In genomic region chr8:9240996-9241395, GRCm38 (mm10) we compare ENCODE assay signal across 24 mouse cellular contexts.
DNase-seq lines count a peak whose midpoint lies in the region; ATAC-seq and TF ChIP-seq lines count a peak whose summit lies in the region.
"Had no signal": no experiment of that assay in that cellular context is flagged by ENCODE, and none has a peak within 500 bp of the region (broad histone marks: within the 10 kb centered on the region; RNA-seq: fewer than 3 reads in every experiment).

No protein-coding gene starts in this region.

- no peaks in the 10 kb centered on the region for H3K36me3 ChIP-seq in hindbrain, embryonic 12.5 days
- H3K36me3 ChIP-seq in hindbrain, embryonic 11.5 days (ENCODE audit: control insufficient read depth, insufficient read depth, low read length), result no peaks in the 10 kb centered on the region
- no peaks in the 10 kb centered on the region for H3K36me3 ChIP-seq in midbrain, embryonic 14.5 days (ENCODE audit: control insufficient read depth, insufficient read depth, low read length)
- H3K36me3 ChIP-seq in midbrain, embryonic 11.5 days (ENCODE audit: control insufficient read depth, insufficient read depth, low read length), result no peaks in the 10 kb centered on the region
- no peaks in the 10 kb centered on the region for H3K36me3 ChIP-seq in forebrain, embryonic 14.5 days (ENCODE audit: control insufficient read depth, insufficient read depth, low read length)
- no peaks in the 10 kb centered on the region for H3K36me3 ChIP-seq in hindbrain, postnatal 0 days (ENCODE audit: insufficient read depth, low read length)
- H3K36me3 ChIP-seq: embryonic facial prominence, embryonic 12.5 days; intestine, embryonic 15.5 days; neural tube, embryonic 12.5 days had no signal

- H3K9me3 ChIP-seq in hindbrain, embryonic 12.5 days (replicated peaks), result no peaks in the 10 kb centered on the region
- H3K9me3 ChIP-seq in hindbrain, embryonic 11.5 days (ENCODE audit: control insufficient read depth, low read length), result no peaks in the 10 kb centered on the region
- H3K9me3 ChIP-seq in midbrain, embryonic 14.5 days (ENCODE audit: control insufficient read depth, low read length), result no peaks in the 10 kb centered on the region
- no peaks in the 10 kb centered on the region for H3K9me3 ChIP-seq in midbrain, embryonic 11.5 days (ENCODE audit: control insufficient read depth, low read length)
- H3K9me3 ChIP-seq in forebrain, embryonic 14.5 days (replicated peaks; ENCODE audit: control insufficient read depth, low read length), result no peaks in the 10 kb centered on the region
- H3K9me3 ChIP-seq in hindbrain, postnatal 0 days (ENCODE audit: low read length), result no peaks in the 10 kb centered on the region
- H3K9me3 ChIP-seq: embryonic facial prominence, embryonic 12.5 days; intestine, embryonic 15.5 days; neural tube, embryonic 12.5 days had no signal

- no peak overlapping the region for H3K4me3 ChIP-seq in hindbrain, embryonic 12.5 days
- H3K4me3 ChIP-seq in hindbrain, embryonic 11.5 days (ENCODE audit: low read depth, low read length), result no peak overlapping the region
- H3K4me3 ChIP-seq in midbrain, embryonic 14.5 days (replicated peaks; ENCODE audit: low read depth, low read length), result no peak overlapping the region
- H3K4me3 ChIP-seq in midbrain, embryonic 11.5 days (ENCODE audit: low read depth, low read length), result no peak overlapping the region
- H3K4me3 ChIP-seq in forebrain, embryonic 14.5 days (ENCODE audit: low read depth, low read length), result no peak overlapping the region
- H3K4me3 ChIP-seq in hindbrain, postnatal 0 days (ENCODE audit: low read length), result no peak overlapping the region
- H3K4me3 ChIP-seq: embryonic facial prominence, embryonic 12.5 days; erythroblast, embryonic 14.5 days; heart, adult 2 months; intestine, embryonic 15.5 days; layer of hippocampus, adult 2 months; neural tube, embryonic 12.5 days had no signal

- DNase-seq in hindbrain, embryonic 11.5 days (ENCODE audit: low spot score), result no peak
- DNase-seq in midbrain, embryonic 14.5 days, result no peak
- DNase-seq in midbrain, embryonic 11.5 days (ENCODE audit: low spot score, missing footprints), result no peak
- DNase-seq in forebrain, embryonic 14.5 days (ENCODE audit: low spot score), result peak; percentile 76
- no peak for DNase-seq in hindbrain, postnatal 0 days (ENCODE audit: low spot score)
- no peak for DNase-seq in urinary bladder, adult 18-20 months (ENCODE audit: low spot score in 2 of 2)
- DNase-seq: adrenal gland, postnatal 36 days; B cell, adult 2 months; cerebellum, adult 18-20 months; cerebellum, postnatal 25 days; gastrocnemius, postnatal 14 days; heart, adult 2 months; heart, postnatal 4 days; kidney, adult 9 months; liver; right cerebral cortex, postnatal 14 days; thymus, postnatal 4 days had no signal

- no peak overlapping the region for H3K4me2 ChIP-seq in hindbrain, embryonic 12.5 days (replicated peaks)
- H3K4me2 ChIP-seq in hindbrain, embryonic 11.5 days (replicated peaks; ENCODE audit: low read depth, low read length), result no peak overlapping the region
- H3K4me2 ChIP-seq in midbrain, embryonic 14.5 days (ENCODE audit: low read length), result no peak overlapping the region
- H3K4me2 ChIP-seq in midbrain, embryonic 11.5 days, result no peak overlapping the region
- no peak overlapping the region for H3K4me2 ChIP-seq in forebrain, embryonic 14.5 days (ENCODE audit: low read length)
- H3K4me2 ChIP-seq in hindbrain, postnatal 0 days (ENCODE audit: low read depth, low read length), result no peak overlapping the region
- H3K4me2 ChIP-seq: embryonic facial prominence, embryonic 12.5 days; intestine, embryonic 15.5 days; neural tube, embryonic 12.5 days had no signal

- peak overlapping the region; percentile 52; the same call in 1 of the 2 replicates for H3K27ac ChIP-seq in hindbrain, embryonic 12.5 days
- H3K27ac ChIP-seq in hindbrain, embryonic 11.5 days (ENCODE audit: low read depth, low read length), result no peak overlapping the region
- H3K27ac ChIP-seq in midbrain, embryonic 14.5 days (replicated peaks; ENCODE audit: low read depth, low read length), result peak overlapping the region; percentile 61
- no peak overlapping the region for H3K27ac ChIP-seq in midbrain, embryonic 11.5 days (ENCODE audit: low read depth, low read length)
- H3K27ac ChIP-seq in forebrain, embryonic 14.5 days (ENCODE audit: low read depth, low read length), result no peak overlapping the region
- no peak overlapping the region for H3K27ac ChIP-seq in hindbrain, postnatal 0 days
- H3K27ac ChIP-seq: embryonic facial prominence, embryonic 12.5 days; heart, adult 2 months; intestine, embryonic 15.5 days; layer of hippocampus, adult 2 months; neural tube, embryonic 12.5 days had no signal

- 25% methylated on average over 5 of the region's 5 CpGs for WGBS in hindbrain, embryonic 12.5 days
- WGBS in hindbrain, embryonic 11.5 days, result 35% methylated on average over 5 of the region's 5 CpGs
- 40% methylated on average over 5 of the region's 5 CpGs for WGBS in midbrain, embryonic 14.5 days
- 46% methylated on average over 5 of the region's 5 CpGs for WGBS in midbrain, embryonic 11.5 days
- WGBS in forebrain, embryonic 14.5 days, result 16% methylated on average over 5 of the region's 5 CpGs
- WGBS in hindbrain, postnatal 0 days, result 26% methylated on average over 5 of the region's 5 CpGs

- ATAC-seq in hindbrain, embryonic 12.5 days (ENCODE audit: low FRiP score), result peak; percentile 41; the same call in 1 of the 2 replicates
- ATAC-seq in hindbrain, embryonic 11.5 days (ENCODE audit: low FRiP score), result no peak
- no peak for ATAC-seq in midbrain, embryonic 14.5 days (ENCODE audit: low FRiP score, low TSS enrichment)
- ATAC-seq in midbrain, embryonic 11.5 days (ENCODE audit: low FRiP score), result no peak; the same call in 1 of the 2 replicates
- ATAC-seq in forebrain, embryonic 14.5 days, result peak; percentile 80
- peak; percentile 46; the same call in 1 of the 2 replicates for ATAC-seq in hindbrain, postnatal 0 days
- ATAC-seq: intestine, embryonic 15.5 days; lung, postnatal 0 days had no signal

- H3K27me3 ChIP-seq in hindbrain, embryonic 12.5 days, result no peaks in the 10 kb centered on the region
- 0 out of 2 replicates have a peak, but pooled peaks cover 2% of the 10 kb centered on the region for H3K27me3 ChIP-seq in hindbrain, embryonic 11.5 days (ENCODE audit: control insufficient read depth, insufficient read depth, low read length)
- no peaks in the 10 kb centered on the region for H3K27me3 ChIP-seq in midbrain, embryonic 14.5 days (ENCODE audit: control insufficient read depth, insufficient read depth, low read length)
- H3K27me3 ChIP-seq in midbrain, embryonic 11.5 days (ENCODE audit: control insufficient read depth, insufficient read depth, low read length), result no peaks in the 10 kb centered on the region
- H3K27me3 ChIP-seq in forebrain, embryonic 14.5 days (replicated peaks; ENCODE audit: control insufficient read depth, insufficient read depth, low read length), result no peaks in the 10 kb centered on the region
- no peaks in the 10 kb centered on the region for H3K27me3 ChIP-seq in hindbrain, postnatal 0 days (ENCODE audit: insufficient read depth, low read length)
- H3K27me3 ChIP-seq: embryonic facial prominence, embryonic 12.5 days; intestine, embryonic 15.5 days; neural tube, embryonic 12.5 days had no signal

- TF ChIP-seq CTCF in hindbrain, postnatal 0 days (IDR thresholded peaks at IDR 0.05; ENCODE audit: low read depth), result no peak

- no peak overlapping the region for H3K9ac ChIP-seq in hindbrain, embryonic 12.5 days
- H3K9ac ChIP-seq in hindbrain, embryonic 11.5 days (ENCODE audit: low read depth, low read length), result no peak overlapping the region
- no peak overlapping the region for H3K9ac ChIP-seq in midbrain, embryonic 14.5 days (replicated peaks; ENCODE audit: low read length)
- no peak overlapping the region for H3K9ac ChIP-seq in midbrain, embryonic 11.5 days (ENCODE audit: low read length)
- H3K9ac ChIP-seq in forebrain, embryonic 14.5 days (ENCODE audit: low read length), result no peak overlapping the region
- H3K9ac ChIP-seq in hindbrain, postnatal 0 days (replicated peaks; ENCODE audit: low read length), result no peak overlapping the region
- H3K9ac ChIP-seq: embryonic facial prominence, embryonic 12.5 days; intestine, embryonic 15.5 days; neural tube, embryonic 12.5 days had no signal

- H3K4me1 ChIP-seq in hindbrain, embryonic 12.5 days, result peaks cover 13% of the 10 kb centered on the region
- no peaks in the 10 kb centered on the region for H3K4me1 ChIP-seq in hindbrain, embryonic 11.5 days (replicated peaks; ENCODE audit: control insufficient read depth, insufficient read depth, low read length)
- H3K4me1 ChIP-seq in midbrain, embryonic 14.5 days (ENCODE audit: control insufficient read depth, insufficient read depth, low read length), result peaks cover 12% of the 10 kb centered on the region
- H3K4me1 ChIP-seq in midbrain, embryonic 11.5 days (ENCODE audit: control insufficient read depth, insufficient read depth, low read length), result 0 out of 2 replicates have a peak, but pooled peaks cover 2% of the 10 kb centered on the region
- H3K4me1 ChIP-seq in forebrain, embryonic 14.5 days (ENCODE audit: control insufficient read depth, insufficient read depth, low read length), result peaks cover 23% of the 10 kb centered on the region
- 0 out of 2 replicates have a peak, but pooled peaks cover 8% of the 10 kb centered on the region for H3K4me1 ChIP-seq in hindbrain, postnatal 0 days (ENCODE audit: insufficient read depth, low read length)
- H3K4me1 ChIP-seq: intestine, embryonic 15.5 days had no signal

Comparison
In these comparisons a context has a peak if more than half of its experiments do, and no peak if none do; other contexts are left out.
1. ATAC-seq: peak in hindbrain, embryonic 12.5 days (single experiment), forebrain, embryonic 14.5 days (single experiment) and hindbrain, postnatal 0 days (single experiment); none in hindbrain, embryonic 11.5 days (single experiment), midbrain, embryonic 14.5 days (single experiment) and midbrain, embryonic 11.5 days (single experiment).
2. H3K27ac ChIP-seq: peak in hindbrain, embryonic 12.5 days (single experiment) and midbrain, embryonic 14.5 days (single experiment); none in hindbrain, embryonic 11.5 days (single experiment), midbrain, embryonic 11.5 days (single experiment), forebrain, embryonic 14.5 days (single experiment) and hindbrain, postnatal 0 days (single experiment).